Mouse (Mus musculus) MEL (cell line): ENCODE data around the gene Msl1. TPM values are rescaled to one million over a fixed set of nuclear protein-coding genes. Genes with fewer than 3 reads are reported as not detected.

Experiments
- DNase-seq: peaks from one replicate; pipeline ENCODE4 v3.0.0; 2011; ENCODE audit warnings: low read depth, low spot score
- H3K27ac ChIP-seq: 2 replicates; pipeline ENCODE4 v1.5.1; 2012; ENCODE audit warnings: low read depth, mild to moderate bottlenecking, control low read depth, low read length, moderate library complexity; ENCODE audit not compliant: control insufficient read depth
- H3K27me3 ChIP-seq, 2 experiments: fragments of 150-350 bp in 1 of 2; sonication (generic) in 1 of 2; 2 replicates each; pipeline ENCODE4 v1.6.1; 2012; ENCODE audit warnings: low read length in 2 of 2, mild to moderate bottlenecking in 2 of 2, improper control_type of control experiment in 1 of 2, moderate library complexity in 1 of 2; ENCODE audit not compliant: insufficient read depth in 2 of 2, control insufficient read depth in 1 of 2
- H3K36me3 ChIP-seq, 2 experiments: 2 replicates each; pipeline ENCODE4 v1.6.1; 2012 to 2014; ENCODE audit warnings: low read length in 2 of 2, improper control_type of control experiment in 1 of 2, inconsistent platforms in 1 of 2, mild to moderate bottlenecking in 1 of 2; ENCODE audit not compliant: insufficient read depth in 2 of 2, control insufficient read depth in 1 of 2
- H3K4me1 ChIP-seq, 2 experiments: fragments of 150-350 bp in 1 of 2; sonication (generic) in 1 of 2; 2 replicates each; pipeline ENCODE4 v1.6.1; 2012; ENCODE audit warnings: low read length in 2 of 2, improper control_type of control experiment in 1 of 2, mild to moderate bottlenecking in 1 of 2; ENCODE audit not compliant: insufficient read depth in 2 of 2, control insufficient read depth in 1 of 2
- H3K4me3 ChIP-seq, 2 experiments: fragments of 150-350 bp in 1 of 2; sonication (generic) in 1 of 2; 2 replicates each; pipeline ENCODE4 v1.5.1; 2012; ENCODE audit warnings: low read depth in 2 of 2, low read length in 2 of 2, mild to moderate bottlenecking in 2 of 2, moderate library complexity in 2 of 2, control low read depth in 1 of 2, improper control_type of control experiment in 1 of 2; ENCODE audit not compliant: control insufficient read depth in 1 of 2, insufficient read depth in 1 of 2
- H3K79me2 ChIP-seq: 2 replicates; pipeline ENCODE4 v1.6.1; 2012; ENCODE audit warnings: mild to moderate bottlenecking, low read length, moderate library complexity; ENCODE audit not compliant: control insufficient read depth, poor library complexity, insufficient read depth
- H3K9ac ChIP-seq: 2 replicates; pipeline ENCODE4 v1.6.1; 2012; ENCODE audit warnings: low read depth, mild to moderate bottlenecking, control low read depth, low read length, moderate library complexity; ENCODE audit not compliant: control insufficient read depth, poor library complexity, severe bottlenecking
- H3K9me3 ChIP-seq: fragments of 150-350 bp; sonication (generic); replicated peaks from 2 replicates; pipeline ENCODE4 v1.6.1; 2012; ENCODE audit warnings: mild to moderate bottlenecking, low read length, improper control_type of control experiment, moderate library complexity; ENCODE audit not compliant: insufficient read depth
- BHLHE40 ChIP-seq: IDR thresholded peaks from 2 replicates; pipeline ENCODE4 v1.6.1; 2012; ENCODE audit warnings: low read depth, mild to moderate bottlenecking, inconsistent platforms, low read length, improper control_type of control experiment, borderline replicate concordance
- CHD1 ChIP-seq: IDR thresholded peaks from 2 replicates; pipeline ENCODE4 v1.6.1; 2012; ENCODE audit warnings: low read depth, mild to moderate bottlenecking, inconsistent platforms, low read length, improper control_type of control experiment
- CHD2 ChIP-seq: IDR thresholded peaks from 2 replicates; pipeline ENCODE4 v1.6.1; 2011; ENCODE audit warnings: low read length, improper control_type of control experiment
- CTCF ChIP-seq, 3 experiments: IDR thresholded peaks in 2 of 3; conservative IDR thresholded peaks in 1 of 3; 2 replicates each; pipeline ENCODE4 v1.5.1; 2011 to 2012; ENCODE audit warnings: low read length in 3 of 3, low read depth in 2 of 3, mild to moderate bottlenecking in 2 of 3, improper control_type of control experiment in 1 of 3, inconsistent platforms in 1 of 3, mixed read lengths in 1 of 3, moderate library complexity in 1 of 3; ENCODE audit not compliant: control insufficient read depth in 1 of 3, insufficient read depth in 1 of 3, poor library complexity in 1 of 3, severe bottlenecking in 1 of 3
- ELF1 ChIP-seq: IDR thresholded peaks from 2 replicates; pipeline ENCODE4 v1.6.1; 2014; ENCODE audit warnings: low read depth, mild to moderate bottlenecking, inconsistent platforms, low read length, improper control_type of control experiment, moderate library complexity
- EP300 ChIP-seq, 2 experiments: IDR thresholded peaks; 2 replicates each; pipeline ENCODE4 v1.6.1; 2011; ENCODE audit warnings: improper control_type of control experiment in 2 of 2, low read length in 2 of 2, low read depth in 1 of 2, mild to moderate bottlenecking in 1 of 2
- ETS1 ChIP-seq: IDR thresholded peaks from 2 replicates; pipeline ENCODE4 v1.6.1; 2012; ENCODE audit warnings: low read depth, mild to moderate bottlenecking, inconsistent platforms, low read length, improper control_type of control experiment, moderate library complexity
- GABPA ChIP-seq: IDR thresholded peaks from 2 replicates; pipeline ENCODE4 v1.6.1; 2012; ENCODE audit warnings: low read depth, mild to moderate bottlenecking, inconsistent platforms, low read length, improper control_type of control experiment, moderate library complexity
- HCFC1 ChIP-seq: IDR thresholded peaks from 2 replicates; pipeline ENCODE4 v1.6.1; 2012; ENCODE audit warnings: low read depth, mild to moderate bottlenecking, inconsistent platforms, low read length, improper control_type of control experiment, moderate library complexity
- JUND ChIP-seq: IDR thresholded peaks from 2 replicates; pipeline ENCODE4 v1.6.1; 2011; ENCODE audit warnings: low read depth, mild to moderate bottlenecking, improper control_type of control experiment, low read length
- MAFK ChIP-seq: IDR thresholded peaks from 2 replicates; pipeline ENCODE4 v1.6.1; 2011; ENCODE audit warnings: low read depth, mild to moderate bottlenecking, low read length, improper control_type of control experiment, borderline replicate concordance
- MAX ChIP-seq: IDR thresholded peaks from 2 replicates; pipeline ENCODE4 v1.6.1; 2011; ENCODE audit warnings: low read length, improper control_type of control experiment
- MAZ ChIP-seq: IDR thresholded peaks from 2 replicates; pipeline ENCODE4 v1.6.1; 2012; ENCODE audit warnings: low read depth, mild to moderate bottlenecking, inconsistent platforms, low read length, improper control_type of control experiment
- MXI1 ChIP-seq: IDR thresholded peaks from 2 replicates; pipeline ENCODE4 v1.6.1; 2011; ENCODE audit warnings: mild to moderate bottlenecking, low read depth, low read length, improper control_type of control experiment
- MYC ChIP-seq: IDR thresholded peaks from 2 replicates; pipeline ENCODE4 v1.6.1; 2011; ENCODE audit warnings: low read depth, mild to moderate bottlenecking, low read length, improper control_type of control experiment, moderate library complexity
- NELFE ChIP-seq: IDR thresholded peaks from 2 replicates; pipeline ENCODE4 v1.6.1; 2011; ENCODE audit warnings: low read depth, low read length, improper control_type of control experiment
- NRF1 ChIP-seq: IDR thresholded peaks from 2 replicates; pipeline ENCODE4 v1.6.1; 2014; ENCODE audit warnings: low read depth, mild to moderate bottlenecking, inconsistent platforms, low read length, improper control_type of control experiment, moderate library complexity; ENCODE audit not compliant: poor library complexity, insufficient read depth, severe bottlenecking
- POLR2A ChIP-seq, 2 experiments: IDR thresholded peaks; 2 replicates each; pipeline ENCODE4 v1.6.1; 2011 to 2012; ENCODE audit warnings: low read length in 2 of 2, mild to moderate bottlenecking in 2 of 2, control low read depth in 1 of 2, improper control_type of control experiment in 1 of 2, low read depth in 1 of 2, moderate library complexity in 1 of 2; ENCODE audit not compliant: control insufficient read depth in 1 of 2, insufficient read depth in 1 of 2, poor library complexity in 1 of 2
- POLR2AphosphoS2 ChIP-seq: IDR thresholded peaks from 2 replicates; pipeline ENCODE4 v1.6.1; 2011; ENCODE audit warnings: low read length, improper control_type of control experiment
- POLR2AphosphoS5 ChIP-seq: IDR thresholded peaks from 2 replicates; pipeline ENCODE4 v1.6.1; 2012; ENCODE audit warnings: low read depth, borderline replicate concordance, mild to moderate bottlenecking, inconsistent platforms, low read length, moderate library complexity, mixed read lengths
- RCOR1 ChIP-seq: IDR thresholded peaks from 2 replicates; pipeline ENCODE4 v1.6.1; 2012; ENCODE audit warnings: low read depth, mild to moderate bottlenecking, inconsistent platforms, low read length, improper control_type of control experiment
- SIN3A ChIP-seq: IDR thresholded peaks from 2 replicates; pipeline ENCODE4 v1.6.1; 2012; ENCODE audit warnings: low read length, improper control_type of control experiment, inconsistent platforms
- TAL1 ChIP-seq: IDR thresholded peaks from 2 replicates; pipeline ENCODE4 v1.6.1; 2012; ENCODE audit warnings: mild to moderate bottlenecking, inconsistent platforms, low read length, moderate library complexity, mixed read lengths
- TBP ChIP-seq: IDR thresholded peaks from 2 replicates; pipeline ENCODE4 v1.8.0; 2011; ENCODE audit warnings: low read depth, low read length, improper control_type of control experiment
- TCF12 ChIP-seq: IDR thresholded peaks from 2 replicates; pipeline ENCODE4 v1.6.1; 2014; ENCODE audit warnings: low read depth, mild to moderate bottlenecking, inconsistent platforms, low read length, improper control_type of control experiment, moderate library complexity
- USF1 ChIP-seq: IDR thresholded peaks from 2 replicates; pipeline ENCODE4 v1.6.1; 2014; ENCODE audit warnings: low read depth, mild to moderate bottlenecking, inconsistent platforms, low read length, improper control_type of control experiment, moderate library complexity
- USF2 ChIP-seq, 2 experiments: IDR thresholded peaks; 2 replicates each; pipeline ENCODE4 v1.6.1; 2011 to 2012; ENCODE audit warnings: improper control_type of control experiment in 2 of 2, low read length in 2 of 2, borderline replicate concordance in 1 of 2, inconsistent platforms in 1 of 2, low read depth in 1 of 2, mild to moderate bottlenecking in 1 of 2; ENCODE audit not compliant: insufficient read depth in 1 of 2
- ZC3H11A ChIP-seq: IDR thresholded peaks from 2 replicates; pipeline ENCODE4 v1.6.1; 2012; ENCODE audit warnings: low read depth, mild to moderate bottlenecking, inconsistent platforms, low read length, improper control_type of control experiment
- ZKSCAN1 ChIP-seq: IDR thresholded peaks from 2 replicates; pipeline ENCODE4 v1.6.1; 2012; ENCODE audit warnings: low read depth, mild to moderate bottlenecking, inconsistent platforms, low read length, improper control_type of control experiment, moderate library complexity
- ZMIZ1 ChIP-seq: IDR thresholded peaks from 2 replicates; pipeline ENCODE4 v1.6.1; 2012; ENCODE audit warnings: low read depth, mild to moderate bottlenecking, inconsistent platforms, low read length, improper control_type of control experiment, moderate library complexity
- ZNF384 ChIP-seq: IDR thresholded peaks from 2 replicates; pipeline ENCODE4 v1.6.1; 2012; ENCODE audit warnings: low read depth, mild to moderate bottlenecking, inconsistent platforms, low read length, improper control_type of control experiment
- polyA plus RNA-seq, 2 experiments: library from polyadenylated mRNA; stranded (reverse) in 1 of 2; unstranded in 1 of 2; fragments of >175 nt in 1 of 2; fragments of >200 nt in 1 of 2; gene quantifications; 2 replicates each; pipeline versions ENCODE4 v1.2.1 to v1.2.4; 2012; ENCODE audit warnings: low replicate concordance in 2 of 2, low read depth in 1 of 2; ENCODE audit not compliant: insufficient read length in 2 of 2, insufficient read depth in 1 of 2, missing spikeins in 1 of 2
- total RNA-seq: library from RNA; depleted of rRNA; stranded (reverse); fragments of 300-350 nt; gene quantifications from 2 replicates; pipeline ENCODE4 v1.2.3, GENCODE M21; 2012

Gene Msl1
- total and polyA plus RNA-seq, 3 experiments: 37.1 to 49.4 TPM; not detected in 1

DNA sequence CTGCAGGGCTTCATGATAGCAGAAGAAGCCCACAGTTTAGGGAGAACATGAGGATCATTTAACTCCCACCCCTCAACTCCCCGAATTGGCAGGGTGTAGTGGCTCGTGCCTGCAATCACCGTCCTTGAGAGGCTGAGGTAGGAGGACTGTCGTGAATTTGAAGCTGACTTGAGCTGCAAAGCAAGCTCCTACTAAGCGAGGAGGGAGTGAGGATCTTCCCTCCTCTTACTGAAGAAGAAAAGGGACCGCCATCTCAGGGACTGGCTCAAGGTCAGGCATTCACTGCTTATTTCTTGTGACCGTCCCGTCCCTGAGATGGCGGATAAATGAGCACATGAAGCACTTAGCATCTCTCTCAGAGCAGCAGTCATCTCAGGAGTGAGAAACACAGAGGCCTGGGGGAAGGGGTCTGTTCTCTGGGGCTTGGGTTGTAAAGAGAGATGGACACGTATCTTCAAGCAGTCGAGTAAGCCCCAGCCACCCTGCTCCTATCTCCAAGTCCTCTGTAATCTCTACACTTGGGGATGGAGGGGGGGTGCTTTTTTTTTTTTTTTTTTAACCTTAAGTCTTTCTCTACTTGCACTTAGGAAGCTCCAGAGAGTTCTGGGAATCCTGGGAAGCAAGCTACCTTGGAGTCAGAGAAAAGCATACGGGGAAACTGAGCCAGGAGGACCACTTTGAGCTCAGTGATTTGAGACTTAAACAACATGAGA, 19.1 kb upstream of the Msl1 start (continued):
- TF ChIP-seq USF2 (IDR thresholded peaks at IDR 0.05; ENCODE audit: borderline replicate concordance in 1 of 2, insufficient read depth in 1 of 2, low read depth in 1 of 2, low read length in 2 of 2) (no peak), SIN3A (no peak), POLR2AphosphoS5 (no peak), BHLHE40 (no peak), USF1 (no peak), TCF12 (no peak), GABPA (no peak), RCOR1 (peak; percentile 13; the same call in 1 of the 2 replicates), MAZ (peak; percentile 67)

DNA sequence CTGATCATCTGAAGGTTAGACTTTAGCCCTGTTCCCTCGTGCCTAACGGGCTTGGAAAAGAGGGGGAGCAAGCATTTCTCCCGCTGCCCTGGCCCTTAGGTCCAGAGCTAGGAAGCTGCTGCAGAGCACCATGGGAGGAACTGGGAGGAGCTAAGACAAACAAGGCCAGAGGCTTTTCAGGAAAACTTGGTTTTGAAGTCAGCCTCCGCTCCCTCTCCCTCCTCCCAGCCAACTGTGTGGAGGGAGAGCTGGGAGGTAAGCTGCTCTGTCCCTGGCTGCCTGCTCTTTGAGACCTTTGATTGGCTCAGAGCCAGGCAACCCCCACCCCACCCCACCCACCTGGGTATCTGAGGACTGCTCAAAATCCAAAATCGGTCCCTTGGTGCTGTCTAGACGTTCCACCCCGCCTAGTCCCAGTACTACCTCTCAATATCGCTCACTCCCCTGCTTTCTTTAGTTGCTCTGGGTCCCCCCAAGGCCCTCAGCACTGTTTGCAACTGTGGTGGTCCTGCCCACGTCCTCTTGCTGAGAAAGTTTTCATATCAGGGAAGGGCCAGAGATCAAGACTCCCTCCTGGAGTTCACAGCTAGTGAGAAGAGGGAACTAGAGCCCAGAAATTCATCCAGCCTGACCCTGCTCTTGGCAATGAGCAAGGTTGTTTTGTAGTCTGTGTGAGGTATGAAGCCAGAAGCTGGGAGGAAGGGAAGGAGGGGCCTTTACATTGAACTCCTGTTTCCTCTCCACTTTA, 18.3 kb upstream of the Msl1 start:
- no peaks in the 10 kb centered on the region for H3K9me3 ChIP-seq
- peak; percentile 83 for DNase-seq
- peak overlapping the region; percentile 81 for H3K27ac ChIP-seq
- H3K4me3 ChIP-seq: peak overlapping the region; percentile 27 to 57
- peaks cover 0 to 23% of the 10 kb centered on the region in 2 experiments; a peak in 2 of 4 replicates for H3K36me3 ChIP-seq
- no peaks in the 10 kb centered on the region for H3K27me3 ChIP-seq
- no peaks in the 10 kb centered on the region; the same call in 1 of the 2 replicates for H3K79me2 ChIP-seq
- H3K4me1 ChIP-seq: peaks cover 15 to 42% of the 10 kb centered on the region in 2 experiments
- H3K9ac ChIP-seq: peak overlapping the region; percentile 74
- TF ChIP-seq CTCF (IDR thresholded peaks at IDR 0.05 in 2 of 3, conservative IDR thresholded peaks at IDR 0.05 in 1 of 3; ENCODE audit: control insufficient read depth in 1 of 3, insufficient read depth in 1 of 3, low read depth in 2 of 3, low read length in 3 of 3, poor library complexity in 1 of 3, severe bottlenecking in 1 of 3) (no peak), ZC3H11A (no peak), MAX (peak; percentile 56), ETS1 (peak; percentile 39; the same call in 1 of the 2 replicates), ZKSCAN1 (no peak), NRF1 (0 out of 2 replicates have a peak, but pooled peaks have one; percentile 21), CHD2 (no peak), NELFE (peak; percentile 84), CHD1 (no peak), MAFK (no peak), BHLHE40 (no peak), RCOR1 (no peak), MYC (no peak; the same call in 1 of the 2 replicates), ZMIZ1 (peak; percentile 88; the same call in 1 of the 2 replicates), JUND (no peak), MAZ (no peak; the same call in none of the 2 replicates), TBP (peak; percentile 65; the same call in 1 of the 2 replicates), POLR2A (IDR thresholded peaks at IDR 0.05; ENCODE audit: control insufficient read depth in 1 of 2, insufficient read depth in 1 of 2, low read depth in 1 of 2, low read length in 2 of 2, poor library complexity in 1 of 2) (peak; percentile 77 to 92), HCFC1 (peak; percentile 78), ZNF384 (peak; percentile 61; the same call in 1 of the 2 replicates), TAL1 (no peak), ELF1 (peak; percentile 64), EP300 (IDR thresholded peaks at IDR 0.05; ENCODE audit: low read depth in 1 of 2, low read length in 2 of 2) (0 out of 4 replicates have a peak, but pooled peaks of 1 of the 2 experiments have one; percentile 18), TCF12 (peak; percentile 58), MXI1 (no peak), POLR2AphosphoS2 (peak; percentile 76; the same call in 1 of the 2 replicates), POLR2AphosphoS5 (no peak), SIN3A (0 out of 2 replicates have a peak, but pooled peaks have one; percentile 48)
